15 mouse cellular contexts compared by ENCODE assay signal in the genomic region with DNA sequence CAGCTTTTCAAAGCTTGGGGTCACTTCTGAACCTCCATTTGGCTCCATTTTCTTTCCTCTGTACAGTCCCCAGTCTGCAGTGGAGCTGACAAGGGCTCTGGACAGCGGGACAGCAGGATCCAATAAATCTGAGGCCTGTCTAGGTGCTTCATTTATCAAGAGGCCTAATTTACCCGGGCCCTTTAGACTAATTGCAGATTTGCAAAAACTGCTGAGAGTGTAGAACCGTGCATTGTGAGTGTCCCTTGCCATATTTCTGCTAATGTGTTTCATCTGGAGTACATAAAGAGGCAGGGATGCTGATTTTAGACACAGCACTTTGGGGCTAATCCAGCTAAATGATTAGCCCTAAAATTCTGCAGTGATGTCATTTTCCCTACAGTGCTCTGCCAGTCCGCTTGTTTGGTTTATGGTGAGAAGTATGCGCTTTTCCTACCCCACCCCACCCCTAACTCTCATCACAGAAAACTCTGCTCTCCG.
DNase-seq lines count a peak whose midpoint lies in the region; ATAC-seq and TF ChIP-seq lines count a peak whose summit lies in the region.
"Had no signal": no experiment of that assay in that cellular context is flagged by ENCODE, and none has a peak within 500 bp of the region (broad histone marks: within the 10 kb centered on the region; RNA-seq: fewer than 3 reads in every experiment).

No protein-coding gene starts in this region.

- no peaks in the 10 kb centered on the region for H3K36me3 ChIP-seq in intestine, embryonic 14.5 days (ENCODE audit: control insufficient read depth, insufficient read depth, low read length)
- no peaks in the 10 kb centered on the region for H3K36me3 ChIP-seq in intestine, postnatal 0 days (ENCODE audit: control insufficient read depth, insufficient read depth)
- H3K36me3 ChIP-seq in embryonic facial prominence, embryonic 13.5 days, result no peaks in the 10 kb centered on the region
- H3K36me3 ChIP-seq in limb, embryonic 11.5 days (ENCODE audit: control insufficient read depth, insufficient read depth, low read length), result no peaks in the 10 kb centered on the region
- no peaks in the 10 kb centered on the region for H3K36me3 ChIP-seq in kidney, adult 2 months (ENCODE audit: control insufficient read depth, insufficient read depth, low read length)
- H3K36me3 ChIP-seq: heart, embryonic 12.5 days; liver, embryonic 15.5 days had no signal

- no peak overlapping the region for H3K9ac ChIP-seq in intestine, embryonic 14.5 days (ENCODE audit: low read length)
- no peak overlapping the region for H3K9ac ChIP-seq in intestine, postnatal 0 days (ENCODE audit: low read depth, low read length)
- no peak overlapping the region; the same call in 1 of the 2 replicates for H3K9ac ChIP-seq in embryonic facial prominence, embryonic 13.5 days
- no peak overlapping the region for H3K9ac ChIP-seq in limb, embryonic 11.5 days (ENCODE audit: low read length)
- H3K9ac ChIP-seq: heart, embryonic 12.5 days; liver, embryonic 15.5 days had no signal

- TF ChIP-seq POLR2A in kidney, adult 2 months (IDR thresholded peaks at IDR 0.05; ENCODE audit: low read depth, low read length), result no peak

- peak overlapping the region; percentile 35; the same call in 1 of the 2 replicates for H3K27ac ChIP-seq in intestine, embryonic 14.5 days (ENCODE audit: low read depth)
- no peak overlapping the region for H3K27ac ChIP-seq in intestine, postnatal 0 days (ENCODE audit: low read depth, low read length)
- peak overlapping the region; percentile 60; the same call in 1 of the 2 replicates for H3K27ac ChIP-seq in embryonic facial prominence, embryonic 13.5 days
- no peak overlapping the region for H3K27ac ChIP-seq in limb, embryonic 11.5 days (replicated peaks; ENCODE audit: low read depth, low read length)
- H3K27ac ChIP-seq in kidney, adult 2 months (ENCODE audit: insufficient read depth, low read depth, low read length), result no peak overlapping the region
- H3K27ac ChIP-seq: left cerebral cortex, adult 2 months; liver, embryonic 15.5 days had no signal

- H3K9me3 ChIP-seq in intestine, embryonic 14.5 days (ENCODE audit: control insufficient read depth, low read length), result no peaks in the 10 kb centered on the region
- no peaks in the 10 kb centered on the region for H3K9me3 ChIP-seq in intestine, postnatal 0 days (ENCODE audit: control insufficient read depth)
- H3K9me3 ChIP-seq in embryonic facial prominence, embryonic 13.5 days, result no peaks in the 10 kb centered on the region
- H3K9me3 ChIP-seq in limb, embryonic 11.5 days (ENCODE audit: control insufficient read depth, low read length), result no peaks in the 10 kb centered on the region
- H3K9me3 ChIP-seq: heart, embryonic 12.5 days; liver, embryonic 15.5 days had no signal

- 20% methylated on average over 6 of the region's 6 CpGs for WGBS in intestine, embryonic 14.5 days
- WGBS in intestine, postnatal 0 days, result 47% methylated on average over 6 of the region's 6 CpGs
- WGBS in embryonic facial prominence, embryonic 13.5 days, result 26% methylated on average over 6 of the region's 6 CpGs
- 14% methylated on average over 6 of the region's 6 CpGs for WGBS in limb, embryonic 11.5 days
- WGBS in kidney, adult 2 months, result 66% methylated on average over 6 of the region's 6 CpGs

- no peaks in the 10 kb centered on the region for H3K27me3 ChIP-seq in intestine, embryonic 14.5 days (replicated peaks; ENCODE audit: control insufficient read depth, insufficient read depth, low read length)
- H3K27me3 ChIP-seq in intestine, postnatal 0 days (replicated peaks; ENCODE audit: control insufficient read depth, insufficient read depth, low read length), result no peaks in the 10 kb centered on the region
- H3K27me3 ChIP-seq in embryonic facial prominence, embryonic 13.5 days, result no peaks in the 10 kb centered on the region
- H3K27me3 ChIP-seq in limb, embryonic 11.5 days (ENCODE audit: control insufficient read depth, insufficient read depth, low read length), result no peaks in the 10 kb centered on the region
- no peaks in the 10 kb centered on the region for H3K27me3 ChIP-seq in kidney, adult 2 months (replicated peaks; ENCODE audit: control insufficient read depth, insufficient read depth, low read length)
- H3K27me3 ChIP-seq: heart, embryonic 12.5 days; liver, embryonic 15.5 days had no signal

- no peak for TF ChIP-seq CTCF in intestine, postnatal 0 days (IDR thresholded peaks at IDR 0.05; ENCODE audit: low read depth)
- no peak for TF ChIP-seq CTCF in kidney, adult 2 months (conservative IDR thresholded peaks at IDR 0.05; ENCODE audit: insufficient read depth, insufficient read length, low read depth, low read length)

- peaks cover 17% of the 10 kb centered on the region for H3K4me1 ChIP-seq in intestine, embryonic 14.5 days (replicated peaks; ENCODE audit: control insufficient read depth, insufficient read depth, low read length)
- no peaks in the 10 kb centered on the region for H3K4me1 ChIP-seq in intestine, postnatal 0 days (replicated peaks; ENCODE audit: control insufficient read depth, insufficient read depth, low read length)
- H3K4me1 ChIP-seq in embryonic facial prominence, embryonic 13.5 days, result peaks cover 27% of the 10 kb centered on the region
- peaks cover 15% of the 10 kb centered on the region; the same call in 1 of the 2 replicates for H3K4me1 ChIP-seq in limb, embryonic 11.5 days (ENCODE audit: control insufficient read depth, insufficient read depth, low read length)
- peaks cover 4% of the 10 kb centered on the region; the same call in 1 of the 2 replicates for H3K4me1 ChIP-seq in kidney, adult 2 months (ENCODE audit: control insufficient read depth, insufficient read depth, low read length)
- H3K4me1 ChIP-seq: heart, embryonic 12.5 days; liver, embryonic 15.5 days had no signal

- ATAC-seq in intestine, embryonic 14.5 days (replicated peaks; ENCODE audit: low FRiP score, low TSS enrichment, low read depth), result no peak
- no peak for ATAC-seq in intestine, postnatal 0 days
- no peak for ATAC-seq in embryonic facial prominence, embryonic 13.5 days (ENCODE audit: insufficient number of reproducible peaks, insufficient read depth, low FRiP score, low TSS enrichment, low read depth)
- ATAC-seq in limb, embryonic 11.5 days (ENCODE audit: insufficient number of reproducible peaks, low FRiP score, low TSS enrichment, low read depth), result 0 out of 2 replicates have a peak, but pooled peaks have one; percentile 31
- ATAC-seq: CD4-positive, CD25-positive, alpha-beta regulatory T cell, adult 4 months had no signal

- DNase-seq in intestine, embryonic 14.5 days (ENCODE audit: low spot score), result no peak
- peak; percentile 8 for DNase-seq in brain, adult 2 months (ENCODE audit: low read depth, low spot score)
- no peak for DNase-seq in limb, embryonic 11.5 days (ENCODE audit: low spot score)
- no peak for DNase-seq in cerebellum, postnatal 10 days
- DNase-seq in kidney, adult 2 months, result no peak
- no peak for DNase-seq in gastrocnemius, adult 18-20 months (ENCODE audit: low spot score)
- DNase-seq: cerebellum, adult 9-11 months; kidney, postnatal 4 days; right cerebral cortex, postnatal 4 days had no signal

- H3K4me3 ChIP-seq in intestine, embryonic 14.5 days (ENCODE audit: low read depth, low read length), result no peak overlapping the region
- H3K4me3 ChIP-seq in intestine, postnatal 0 days (ENCODE audit: low read depth, low read length), result no peak overlapping the region
- no peak overlapping the region for H3K4me3 ChIP-seq in embryonic facial prominence, embryonic 13.5 days
- H3K4me3 ChIP-seq in limb, embryonic 11.5 days (ENCODE audit: low read depth, low read length), result no peak overlapping the region
- H3K4me3 ChIP-seq in kidney, adult 2 months (ENCODE audit: insufficient read depth, low read depth, low read length), result no peak overlapping the region
- H3K4me3 ChIP-seq: heart, embryonic 12.5 days; left cerebral cortex, adult 2 months; liver, embryonic 15.5 days had no signal

- no peak overlapping the region for H3K4me2 ChIP-seq in intestine, embryonic 14.5 days (ENCODE audit: low read length)
- H3K4me2 ChIP-seq in intestine, postnatal 0 days (replicated peaks; ENCODE audit: low read depth), result no peak overlapping the region
- no peak overlapping the region for H3K4me2 ChIP-seq in embryonic facial prominence, embryonic 13.5 days
- H3K4me2 ChIP-seq in limb, embryonic 11.5 days (ENCODE audit: low read depth, severe bottlenecking), result no peak overlapping the region
- H3K4me2 ChIP-seq: heart, embryonic 12.5 days; liver, embryonic 15.5 days had no signal

Comparison
In these comparisons a context has a peak if more than half of its experiments do, and no peak if none do; other contexts are left out.
1. H3K27ac ChIP-seq: peak in intestine, embryonic 14.5 days (single experiment) and embryonic facial prominence, embryonic 13.5 days (single experiment); none in intestine, postnatal 0 days (single experiment), limb, embryonic 11.5 days (single experiment) and kidney, adult 2 months (single experiment).